Mouse (Mus musculus) lung, postnatal 0 days (tissue): ENCODE measurements around the gene Snx9. TPM values are rescaled to one million over a fixed set of nuclear protein-coding genes. Genes with fewer than 3 reads are reported as not detected.

Experiments
- ATAC-seq: fragments of 200-750 bp; cut with Nextera tagmentation; 2 replicates; pipeline ENCODE4 v1.8.0; 2017; ENCODE audit warnings: moderate library complexity
- DNase-seq: peaks from one replicate; pipeline ENCODE4 v3.0.0-alpha.2; 2016; ENCODE audit warnings: low spot score
- H3K27ac ChIP-seq: fragments of 300-500 bp; sonication (generic); 2 replicates; pipeline ENCODE4 v1.5.1; 2014; ENCODE audit warnings: antibody characterized with exemption, mild to moderate bottlenecking, low read length, mixed read lengths
- H3K27me3 ChIP-seq: fragments of 300-500 bp; sonication (generic); replicated peaks from 2 replicates; pipeline ENCODE4 v1.6.1; 2014; ENCODE audit warnings: low read length, mixed read lengths; ENCODE audit not compliant: insufficient read depth
- H3K36me3 ChIP-seq: fragments of 300-500 bp; sonication (generic); 2 replicates; pipeline ENCODE4 v1.6.1; 2014; ENCODE audit warnings: low read length, mixed read lengths; ENCODE audit not compliant: insufficient read depth
- H3K4me1 ChIP-seq: fragments of 300-500 bp; sonication (generic); 2 replicates; pipeline ENCODE4 v1.6.1; 2014; ENCODE audit warnings: antibody characterized with exemption, low read depth, low read length, mixed read lengths; ENCODE audit not compliant: insufficient read depth
- H3K4me2 ChIP-seq: fragments of 300-500 bp; sonication (generic); replicated peaks from 2 replicates; pipeline ENCODE4 v1.6.1; 2014; ENCODE audit warnings: low read depth, mild to moderate bottlenecking, low read length, moderate library complexity, mixed read lengths
- H3K4me3 ChIP-seq: fragments of 300-500 bp; sonication (generic); 2 replicates; pipeline ENCODE4 v1.5.1; 2014; ENCODE audit warnings: low read depth, low read length
- H3K9ac ChIP-seq: fragments of 300-500 bp; sonication (generic); replicated peaks from 2 replicates; pipeline ENCODE4 v1.6.1; 2014; ENCODE audit warnings: low read depth, mild to moderate bottlenecking
- H3K9me3 ChIP-seq: fragments of 300-500 bp; sonication (generic); 2 replicates; pipeline ENCODE4 v1.6.1; 2016; ENCODE audit warnings: low read length, mixed read lengths
- CTCF ChIP-seq: IDR thresholded peaks from 2 replicates; pipeline ENCODE4 v1.5.1; 2016; ENCODE audit warnings: antibody characterized with exemption, mild to moderate bottlenecking
- EP300 ChIP-seq: IDR thresholded peaks from 2 replicates; pipeline ENCODE4 v1.6.1; 2016; ENCODE audit warnings: antibody characterized with exemption, mild to moderate bottlenecking, control low read depth
- WGBS: fragments of 180-500 bp; shearing (Covaris S2); extraction: QIAGEN DNeasy Blood & Tissue Kit; methylation state at CpG from one replicate; pipeline ENCODE4 v1.1.7; 2014; 5-methylcytosine and 5-hydroxymethylcytosine counted together
- polyA plus RNA-seq: library from polyadenylated mRNA; unstranded; fragments of >200 nt; fragmentation: Nextera tagmentation; extraction: Ambion mirVana; gene quantifications from 2 replicates; pipeline ENCODE4 v1.2.1, GENCODE M21; 2015

Gene Snx9
- polyA plus RNA-seq, 1 experiment from 2014 or later, result 26.3 TPM

DNA sequence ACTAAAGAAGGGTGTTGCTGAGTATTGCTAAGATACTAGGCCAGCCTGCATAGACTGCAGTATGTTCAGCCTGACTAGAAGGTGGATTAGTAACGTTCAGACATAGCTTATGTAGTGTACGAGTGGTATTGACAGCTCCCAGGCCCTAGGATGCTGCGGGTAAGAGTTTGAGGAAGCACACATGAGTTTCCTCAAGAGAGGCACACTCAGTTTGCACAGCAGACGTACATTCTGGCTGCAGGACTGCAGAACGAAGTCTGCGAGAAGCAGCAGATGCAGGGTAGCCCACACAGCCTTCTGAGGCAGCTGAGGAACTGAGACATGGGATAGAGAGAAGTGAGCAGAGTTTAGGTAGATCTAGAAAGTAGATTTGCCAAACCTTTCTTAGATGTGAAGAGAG, 26.3 kb downstream of the Snx9 start:
- no peaks in the 10 kb centered on the region for H3K36me3 ChIP-seq
- DNase-seq, result no peak
- no peak for ATAC-seq
- no peak for TF ChIP-seq CTCF
- TF ChIP-seq EP300, result no peak
- no peak overlapping the region for H3K4me3 ChIP-seq
- no peaks in the 10 kb centered on the region for H3K27me3 ChIP-seq
- no peaks in the 10 kb centered on the region for H3K4me1 ChIP-seq
- no peak overlapping the region for H3K27ac ChIP-seq
- WGBS, result 55% methylated on average over 6 of the region's 6 CpGs
- H3K4me2 ChIP-seq, result no peak overlapping the region
- H3K9ac ChIP-seq, result no peak overlapping the region
- no peaks in the 10 kb centered on the region for H3K9me3 ChIP-seq

GRCm38 (mm10) chr17:5868319-5869031, 27.3 kb downstream of the Snx9 start:
- H3K4me3 ChIP-seq, result no peak overlapping the region
- WGBS, result 73% methylated on average over 7 of the region's 7 CpGs
- no peaks in the 10 kb centered on the region for H3K36me3 ChIP-seq
- ATAC-seq (no peak), DNase-seq (no peak)
- H3K9ac ChIP-seq, result no peak overlapping the region
- H3K4me1 ChIP-seq, result no peaks in the 10 kb centered on the region
- no peak overlapping the region for H3K4me2 ChIP-seq
- no peaks in the 10 kb centered on the region for H3K27me3 ChIP-seq
- no peak overlapping the region for H3K27ac ChIP-seq
- H3K9me3 ChIP-seq, result no peaks in the 10 kb centered on the region
- TF ChIP-seq EP300, result no peak
- no peak for TF ChIP-seq CTCF

DNA sequence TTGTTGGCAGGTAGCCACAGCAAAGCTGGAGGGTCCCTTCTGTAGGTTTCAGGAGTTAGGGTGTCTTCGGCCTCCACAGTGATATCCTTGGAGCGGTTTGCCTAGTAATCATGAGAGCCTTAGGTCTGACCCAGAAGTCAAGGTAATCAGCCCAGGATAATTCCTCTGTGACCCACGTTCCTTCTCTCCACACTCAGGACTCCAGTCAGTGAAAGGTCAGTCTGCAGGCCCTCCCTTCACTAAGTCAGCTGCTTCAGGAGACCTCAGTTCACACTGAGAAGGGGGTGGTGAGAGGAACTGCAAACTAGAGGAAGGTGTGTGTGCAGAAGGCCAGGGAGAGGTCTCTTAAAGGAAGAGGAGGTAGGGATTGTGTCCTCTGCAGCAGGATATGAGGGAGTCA, 28.3 kb downstream of the Snx9 start:
- ATAC-seq, result no peak
- Histone ChIP-seq H3K4me3 (no peak overlapping the region), H3K4me1 (0 out of 2 replicates have a peak, but pooled peaks cover 1% of the 10 kb centered on the region), H3K9me3 (no peaks in the 10 kb centered on the region), H3K4me2 (no peak overlapping the region), H3K27me3 (no peaks in the 10 kb centered on the region), H3K36me3 (no peaks in the 10 kb centered on the region), H3K27ac (no peak overlapping the region), H3K9ac (no peak overlapping the region)
- TF ChIP-seq CTCF (no peak), EP300 (no peak)
- no peak for DNase-seq
- 71% methylated on average over 3 of the region's 3 CpGs for WGBS

DNA sequence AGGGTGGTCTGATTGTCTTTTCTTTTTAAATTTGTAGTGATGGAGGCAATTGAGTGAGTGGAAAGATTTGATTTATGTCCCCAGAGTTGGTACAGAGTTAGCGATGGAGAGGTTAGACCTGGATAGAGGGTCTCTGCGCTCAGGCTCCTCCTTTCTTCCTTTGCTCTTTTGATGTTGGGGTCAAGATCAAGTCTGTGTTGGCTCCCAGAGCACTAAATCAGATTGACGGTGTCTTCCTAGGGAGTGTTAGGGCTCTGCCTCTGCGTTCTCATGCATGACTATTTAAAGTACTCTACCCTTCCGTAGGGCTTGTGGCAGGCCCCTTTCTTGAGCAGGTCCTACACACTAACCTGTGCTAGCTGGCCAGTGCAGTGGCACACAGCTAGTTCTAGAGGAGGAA, 28.9 kb downstream of the Snx9 start:
- H3K4me3 ChIP-seq, result no peak overlapping the region
- H3K36me3 ChIP-seq, result no peaks in the 10 kb centered on the region
- DNase-seq, result no peak
- no peaks in the 10 kb centered on the region for H3K27me3 ChIP-seq
- H3K4me1 ChIP-seq, result 0 out of 2 replicates have a peak, but pooled peaks cover 4% of the 10 kb centered on the region
- no peak overlapping the region for H3K27ac ChIP-seq
- TF ChIP-seq EP300, result no peak
- TF ChIP-seq CTCF, result no peak
- WGBS, result 67% methylated on average over 5 of the region's 5 CpGs
- no peak overlapping the region for H3K4me2 ChIP-seq
- H3K9ac ChIP-seq, result no peak overlapping the region
- H3K9me3 ChIP-seq, result no peaks in the 10 kb centered on the region
- ATAC-seq, result no peak

- WGBS, result 92% methylated on average over 11 of the region's 11 CpGs
- DNase-seq (no peak), ATAC-seq (no peak)
- Histone ChIP-seq H3K4me1 (0 out of 2 replicates have a peak, but pooled peaks cover 4% of the 10 kb centered on the region), H3K27ac (no peak overlapping the region), H3K9me3 (no peaks in the 10 kb centered on the region), H3K27me3 (no peaks in the 10 kb centered on the region), H3K4me3 (no peak overlapping the region), H3K36me3 (no peaks in the 10 kb centered on the region), H3K4me2 (no peak overlapping the region), H3K9ac (no peak overlapping the region)
- TF ChIP-seq EP300 (no peak), CTCF (no peak)
These were observed 29.6 kb downstream of the Snx9 start for GRCm38 (mm10) chr17:5870696-5871095.

DNA sequence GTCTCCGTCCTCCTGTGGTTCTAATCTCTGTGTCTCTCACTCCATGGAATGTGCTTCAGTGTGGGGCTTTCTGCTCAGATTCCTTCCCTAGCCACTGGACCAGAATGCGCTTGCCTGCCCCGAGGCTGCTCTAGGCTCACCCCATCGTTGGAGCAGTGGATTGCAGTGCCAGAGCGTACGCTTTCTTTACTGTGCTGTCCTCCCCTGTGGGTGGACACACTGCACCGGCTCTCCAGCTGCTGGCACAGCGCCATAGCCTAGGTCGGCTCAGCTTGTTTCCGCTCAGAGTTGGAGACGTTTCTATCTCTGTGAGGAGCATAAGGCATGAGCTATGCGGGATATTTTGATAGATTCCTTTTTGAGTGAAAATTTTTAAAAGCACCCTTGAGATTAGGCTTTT, 31.4 kb downstream of the Snx9 start:
- Histone ChIP-seq H3K4me1 (0 out of 2 replicates have a peak, but pooled peaks cover 4% of the 10 kb centered on the region), H3K27ac (no peak overlapping the region), H3K4me2 (no peak overlapping the region), H3K27me3 (no peaks in the 10 kb centered on the region), H3K4me3 (no peak overlapping the region), H3K9ac (no peak overlapping the region), H3K9me3 (no peaks in the 10 kb centered on the region), H3K36me3 (no peaks in the 10 kb centered on the region)
- TF ChIP-seq EP300, result no peak
- peak; percentile 33 for TF ChIP-seq CTCF
- DNase-seq (peak; percentile 77), ATAC-seq (peak; percentile 82)
- 26% methylated on average over 12 of the region's 12 CpGs for WGBS
